Mouse (Mus musculus): ENCODE data around the gene Gpc5. TPM values are rescaled to one million over a fixed set of nuclear protein-coding genes. Genes with fewer than 3 reads are reported as not detected.

The Gpc5 gene
- total and polyA plus RNA-seq, 2 experiments from 2014 or later: 13.8 to 23.0 TPM

- H3K4me3 ChIP-seq (ENCODE audit: low read depth, low read length): no peak overlapping the region
- no peaks in the 10 kb centered on the region for H3K36me3 ChIP-seq (ENCODE audit: insufficient read depth, low read length)
- H3K9ac ChIP-seq (replicated peaks; ENCODE audit: low read length, poor library complexity, severe bottlenecking): no peak overlapping the region
- ATAC-seq (ENCODE audit: low FRiP score) (no peak), DNase-seq (ENCODE audit: low spot score) (peak; percentile 83)
- no peaks in the 10 kb centered on the region for H3K9me3 ChIP-seq (ENCODE audit: low read length)
- under 1% methylated on average over 7 of the region's 7 CpGs for WGBS
- H3K4me1 ChIP-seq (ENCODE audit: insufficient read depth, low read length): no peaks in the 10 kb centered on the region
- H3K27me3 ChIP-seq (ENCODE audit: insufficient read depth, low read length): no peaks in the 10 kb centered on the region
- peak; percentile 99 for TF ChIP-seq CTCF (IDR thresholded peaks at IDR 0.05)
- no peak overlapping the region for H3K4me2 ChIP-seq (ENCODE audit: low read depth, low read length, poor library complexity, severe bottlenecking)
- no peak overlapping the region for H3K27ac ChIP-seq (ENCODE audit: low read depth, low read length)
These were observed 739.3 kb downstream of the Gpc5 start for GRCm38 (mm10) chr14:115831219-115831755.

- TF ChIP-seq CTCF (IDR thresholded peaks at IDR 0.05): no peak
- Histone ChIP-seq H3K27ac (ENCODE audit: low read depth, low read length) (no peak overlapping the region), H3K4me3 (ENCODE audit: low read depth, low read length) (no peak overlapping the region), H3K36me3 (ENCODE audit: insufficient read depth, low read length) (no peaks in the 10 kb centered on the region), H3K9me3 (ENCODE audit: low read length) (no peaks in the 10 kb centered on the region), H3K4me1 (ENCODE audit: insufficient read depth, low read length) (no peaks in the 10 kb centered on the region), H3K9ac (replicated peaks; ENCODE audit: low read length, poor library complexity, severe bottlenecking) (no peak overlapping the region), H3K27me3 (ENCODE audit: insufficient read depth, low read length) (no peaks in the 10 kb centered on the region), H3K4me2 (ENCODE audit: low read depth, low read length, poor library complexity, severe bottlenecking) (no peak overlapping the region)
- DNase-seq (ENCODE audit: low spot score) (no peak), ATAC-seq (ENCODE audit: low FRiP score) (no peak)
- 81% methylated on average over 10 of the region's 10 CpGs for WGBS
These were observed 740.0 kb downstream of the Gpc5 start for GRCm38 (mm10) chr14:115831854-115832625.

- 86% methylated on average over 2 of the region's 2 CpGs for WGBS
- ATAC-seq (ENCODE audit: low FRiP score) (no peak), DNase-seq (ENCODE audit: low spot score) (no peak)
- H3K27ac ChIP-seq (ENCODE audit: low read depth, low read length): no peak overlapping the region
- H3K4me3 ChIP-seq (ENCODE audit: low read depth, low read length): no peak overlapping the region
- H3K4me1 ChIP-seq (ENCODE audit: insufficient read depth, low read length): no peaks in the 10 kb centered on the region
- TF ChIP-seq CTCF (IDR thresholded peaks at IDR 0.05): no peak
- H3K27me3 ChIP-seq (ENCODE audit: insufficient read depth, low read length): no peaks in the 10 kb centered on the region
- H3K4me2 ChIP-seq (ENCODE audit: low read depth, low read length, poor library complexity, severe bottlenecking): no peak overlapping the region
- H3K36me3 ChIP-seq (ENCODE audit: insufficient read depth, low read length): no peaks in the 10 kb centered on the region
- no peak overlapping the region for H3K9ac ChIP-seq (replicated peaks; ENCODE audit: low read length, poor library complexity, severe bottlenecking)
- no peaks in the 10 kb centered on the region for H3K9me3 ChIP-seq (ENCODE audit: low read length)
These were observed 751.8 kb downstream of the Gpc5 start for GRCm38 (mm10) chr14:115843783-115844182.

GRCm38 (mm10) chr14:115844773-115845427, 752.9 kb downstream of the Gpc5 start:
- H3K27me3 ChIP-seq (ENCODE audit: insufficient read depth, low read length): no peaks in the 10 kb centered on the region
- no peaks in the 10 kb centered on the region for H3K9me3 ChIP-seq (ENCODE audit: low read length)
- H3K4me1 ChIP-seq (ENCODE audit: insufficient read depth, low read length): no peaks in the 10 kb centered on the region
- no peak overlapping the region for H3K4me3 ChIP-seq (ENCODE audit: low read depth, low read length)
- no peak overlapping the region for H3K27ac ChIP-seq (ENCODE audit: low read depth, low read length)
- no peaks in the 10 kb centered on the region for H3K36me3 ChIP-seq (ENCODE audit: insufficient read depth, low read length)
- no peak overlapping the region for H3K9ac ChIP-seq (replicated peaks; ENCODE audit: low read length, poor library complexity, severe bottlenecking)
- no peak for DNase-seq (ENCODE audit: low spot score)
- ATAC-seq (ENCODE audit: low FRiP score): no peak
- WGBS: 87% methylated on average over 1 of the region's 1 CpGs
- no peak for TF ChIP-seq CTCF (IDR thresholded peaks at IDR 0.05)
- H3K4me2 ChIP-seq (ENCODE audit: low read depth, low read length, poor library complexity, severe bottlenecking): no peak overlapping the region

GRCm38 (mm10) chr14:115869127-115869526, 777.1 kb downstream of the Gpc5 start:
- Histone ChIP-seq H3K9ac (replicated peaks; ENCODE audit: low read length, poor library complexity, severe bottlenecking) (no peak overlapping the region), H3K4me1 (ENCODE audit: insufficient read depth, low read length) (no peaks in the 10 kb centered on the region), H3K4me3 (ENCODE audit: low read depth, low read length) (no peak overlapping the region), H3K27me3 (ENCODE audit: insufficient read depth, low read length) (no peaks in the 10 kb centered on the region), H3K36me3 (ENCODE audit: insufficient read depth, low read length) (no peaks in the 10 kb centered on the region), H3K9me3 (ENCODE audit: low read length) (no peaks in the 10 kb centered on the region), H3K27ac (ENCODE audit: low read depth, low read length) (no peak overlapping the region), H3K4me2 (ENCODE audit: low read depth, low read length, poor library complexity, severe bottlenecking) (no peak overlapping the region)
- no peak for TF ChIP-seq CTCF (IDR thresholded peaks at IDR 0.05)
- 79% methylated on average over 3 of the region's 3 CpGs for WGBS
- ATAC-seq (ENCODE audit: low FRiP score) (no peak), DNase-seq (ENCODE audit: low spot score) (no peak)

GRCm38 (mm10) chr14:115976062-115976461, 884.0 kb downstream of the Gpc5 start:
- H3K4me3 ChIP-seq (ENCODE audit: low read depth, low read length): no peak overlapping the region
- no peak for TF ChIP-seq CTCF (IDR thresholded peaks at IDR 0.05)
- no peak for ATAC-seq (ENCODE audit: low FRiP score)
- no peak for DNase-seq (ENCODE audit: low spot score)
- no peaks in the 10 kb centered on the region for H3K27me3 ChIP-seq (ENCODE audit: insufficient read depth, low read length)
- 90% methylated on average over 1 of the region's 1 CpGs for WGBS
- no peaks in the 10 kb centered on the region for H3K36me3 ChIP-seq (ENCODE audit: insufficient read depth, low read length)
- no peak overlapping the region for H3K27ac ChIP-seq (ENCODE audit: low read depth, low read length)
- H3K4me2 ChIP-seq (ENCODE audit: low read depth, low read length, poor library complexity, severe bottlenecking): no peak overlapping the region
- no peaks in the 10 kb centered on the region for H3K9me3 ChIP-seq (ENCODE audit: low read length)
- no peaks in the 10 kb centered on the region for H3K4me1 ChIP-seq (ENCODE audit: insufficient read depth, low read length)
- no peak overlapping the region for H3K9ac ChIP-seq (replicated peaks; ENCODE audit: low read length, poor library complexity, severe bottlenecking)
